Mouse (Mus musculus): ENCODE data around the gene Camk2n2. TPM values are rescaled to one million over a fixed set of nuclear protein-coding genes. Genes with fewer than 3 reads are reported as not detected.

The Camk2n2 gene
- polyA plus RNA-seq, 1 experiment, result not detected

GRCm38 (mm10) chr16:20595060-20595673 lies 25.9 kb downstream of the Camk2n2 start:
- Histone ChIP-seq H3K27me3 (ENCODE audit: control insufficient read depth) (peaks cover 45% of the 10 kb centered on the region), H3K36me3 (ENCODE audit: control insufficient read depth) (no peaks in the 10 kb centered on the region), H3K4me1 (ENCODE audit: control insufficient read depth) (peaks cover 48% of the 10 kb centered on the region), H3K4me3 (replicated peaks) (peak overlapping the region; percentile 20), H3K9me3 (ENCODE audit: control insufficient read depth, low read length) (peaks cover 8% of the 10 kb centered on the region; the same call in 1 of the 2 replicates)
- TF ChIP-seq GATA1 (IDR thresholded peaks at IDR 0.05; ENCODE audit: low read length), result no peak
- TF ChIP-seq TAL1 (IDR thresholded peaks at IDR 0.05; ENCODE audit: low read length), result peak; percentile 49

GRCm38 (mm10) chr16:20591076-20591705 lies 29.9 kb downstream of the Camk2n2 start:
- peaks cover 46% of the 10 kb centered on the region for H3K4me1 ChIP-seq (ENCODE audit: control insufficient read depth)
- TF ChIP-seq GATA1 (IDR thresholded peaks at IDR 0.05; ENCODE audit: low read length), result no peak
- no peak for TF ChIP-seq TAL1 (IDR thresholded peaks at IDR 0.05; ENCODE audit: low read length)
- no peaks in the 10 kb centered on the region for H3K36me3 ChIP-seq (ENCODE audit: control insufficient read depth)
- no peak overlapping the region for H3K4me3 ChIP-seq (replicated peaks)
- H3K9me3 ChIP-seq (ENCODE audit: control insufficient read depth, low read length), result peaks cover 21% of the 10 kb centered on the region
- peaks cover 81% of the 10 kb centered on the region for H3K27me3 ChIP-seq (ENCODE audit: control insufficient read depth)

- Histone ChIP-seq H3K4me1 (ENCODE audit: control insufficient read depth) (peaks cover 41% of the 10 kb centered on the region), H3K4me3 (replicated peaks) (peak overlapping the region; percentile 35), H3K9me3 (ENCODE audit: control insufficient read depth, low read length) (peaks cover 21% of the 10 kb centered on the region), H3K36me3 (ENCODE audit: control insufficient read depth) (no peaks in the 10 kb centered on the region), H3K27me3 (ENCODE audit: control insufficient read depth) (peaks cover 82% of the 10 kb centered on the region)
- no peak for TF ChIP-seq GATA1 (IDR thresholded peaks at IDR 0.05; ENCODE audit: low read length)
- TF ChIP-seq TAL1 (IDR thresholded peaks at IDR 0.05; ENCODE audit: low read length), result no peak
Observed at GRCm38 (mm10) chr16:20590680-20591038, 30.4 kb downstream of the Camk2n2 start.

- peaks cover 85% of the 10 kb centered on the region for H3K27me3 ChIP-seq (ENCODE audit: control insufficient read depth)
- peaks cover 21% of the 10 kb centered on the region for H3K9me3 ChIP-seq (ENCODE audit: control insufficient read depth, low read length)
- peaks cover 36% of the 10 kb centered on the region for H3K4me1 ChIP-seq (ENCODE audit: control insufficient read depth)
- no peak for TF ChIP-seq GATA1 (IDR thresholded peaks at IDR 0.05; ENCODE audit: low read length)
- no peak for TF ChIP-seq TAL1 (IDR thresholded peaks at IDR 0.05; ENCODE audit: low read length)
- H3K36me3 ChIP-seq (ENCODE audit: control insufficient read depth), result no peaks in the 10 kb centered on the region
- H3K4me3 ChIP-seq (replicated peaks), result peak overlapping the region; percentile 35
Observed at GRCm38 (mm10) chr16:20589939-20590679, 31.0 kb downstream of the Camk2n2 start.

- Histone ChIP-seq H3K9me3 (ENCODE audit: control insufficient read depth, low read length) (peaks cover 21% of the 10 kb centered on the region), H3K27me3 (ENCODE audit: control insufficient read depth) (peaks cover 85% of the 10 kb centered on the region), H3K4me3 (replicated peaks) (peak within 1 kb of the TSS; percentile 35), H3K4me1 (ENCODE audit: control insufficient read depth) (peaks cover 29% of the 10 kb centered on the region), H3K36me3 (ENCODE audit: control insufficient read depth) (no peaks in the 10 kb centered on the region)
- no peak for TF ChIP-seq TAL1 (IDR thresholded peaks at IDR 0.05; ENCODE audit: low read length)
- no peak for TF ChIP-seq GATA1 (IDR thresholded peaks at IDR 0.05; ENCODE audit: low read length)
Observed at GRCm38 (mm10) chr16:20589366-20589938, 31.6 kb downstream of the Camk2n2 start, which contains the start of gene Vwa5b2. Gene Vwa5b2, plus strand, starts transcription at chr16:20589471.

Other genes starting within 250 kb of the Camk2n2 start
- 0.28 and 0.32 TPM in 2 replicates for gene Abcc5, start 194.9 kb downstream of the Camk2n2 start, polyA plus RNA-seq (2012)
- gene Eif2b5, start 122.5 kb downstream of the Camk2n2 start, polyA plus RNA-seq (2012), result 0.70 and 0.73 TPM in 2 replicates
- 1.4 TPM in 2 replicates for gene Dvl3, start 104.3 kb downstream of the Camk2n2 start, polyA plus RNA-seq (2012)
- 16.9 TPM in 2 replicates for gene Ap2m1, start 85.8 kb downstream of the Camk2n2 start, polyA plus RNA-seq (2012)
- gene Abcf3, start 72.7 kb downstream of the Camk2n2 start, polyA plus RNA-seq (2012), result 0.73 and 2.6 TPM in 2 replicates
- 0.06 and 0.10 TPM in 2 replicates for gene Vwa5b2, start 31.8 kb downstream of the Camk2n2 start, polyA plus RNA-seq (2012)
- gene Eef1akmt4, start 9.7 kb downstream of the Camk2n2 start, polyA plus RNA-seq (2012), result 0.24 and 0.43 TPM in 2 replicates
- gene Gm49333, start 9.7 kb downstream of the Camk2n2 start, polyA plus RNA-seq (2012), result not detected in 2 replicates
- gene Alg3, start 9.6 kb downstream of the Camk2n2 start, polyA plus RNA-seq (2012), result 1.2 and 1.4 TPM in 2 replicates
- not detected in 2 replicates for gene Ece2, start 8.5 kb upstream of the Camk2n2 start, polyA plus RNA-seq (2012)
- gene Psmd2, start 30.4 kb upstream of the Camk2n2 start, polyA plus RNA-seq (2012), result 19.6 and 22.4 TPM in 2 replicates
- gene Eif4g1, start 47.0 kb upstream of the Camk2n2 start, polyA plus RNA-seq (2012), result 37.6 and 54.8 TPM in 2 replicates
- 0.26 and 0.29 TPM in 2 replicates for gene Fam131a, start 72.0 kb upstream of the Camk2n2 start, polyA plus RNA-seq (2012)
- 0.25 TPM in 1 of 2 replicates, not detected in the other for gene Polr2h, start 96.4 kb upstream of the Camk2n2 start, polyA plus RNA-seq (2012)
- gene Clcn2, start 96.5 kb upstream of the Camk2n2 start, polyA plus RNA-seq (2012), result 1.8 and 3.3 TPM in 2 replicates
- gene Chrd, start 111.8 kb upstream of the Camk2n2 start, polyA plus RNA-seq (2012), result not detected in 2 replicates
- gene Thpo, start 113.2 kb upstream of the Camk2n2 start, polyA plus RNA-seq (2012), result not detected in 2 replicates